Mouse (Mus musculus) spleen, adult 18-20 months (tissue): ENCODE measurements around the gene Depdc1b.

Experiments
- DNase-seq, 2 experiments: peaks; one replicate each; pipeline ENCODE4 v3.0.0; 2022; ENCODE audit warnings: mixed read lengths in 2 of 2

Depdc1b gene

GRCm38 (mm10) chr13:108317414-108317813 is 1.3 kb downstream of the Depdc1b start:
- DNase-seq: no peak

- DNase-seq: no peak
These were observed 2.9 kb downstream of the Depdc1b start for GRCm38 (mm10) chr13:108319028-108319427.

- DNase-seq: no peak
These were observed 4.1 kb downstream of the Depdc1b start for GRCm38 (mm10) chr13:108320216-108320615.

GRCm38 (mm10) chr13:108322466-108322865 is 6.3 kb downstream of the Depdc1b start:
- DNase-seq: no peak

- no peak for DNase-seq
These were observed 7.2 kb downstream of the Depdc1b start for GRCm38 (mm10) chr13:108323317-108323716.

- DNase-seq: no peak
These were observed 8.0 kb downstream of the Depdc1b start for GRCm38 (mm10) chr13:108323866-108324829.

GRCm38 (mm10) chr13:108325871-108326270 is 9.7 kb downstream of the Depdc1b start:
- DNase-seq: no peak

- no peak for DNase-seq
These were observed 10.2 kb downstream of the Depdc1b start for GRCm38 (mm10) chr13:108326351-108326750.

- DNase-seq: no peak
These were observed 10.9 kb downstream of the Depdc1b start for GRCm38 (mm10) chr13:108327047-108327446.

- DNase-seq: no peak
These were observed 12.5 kb downstream of the Depdc1b start for GRCm38 (mm10) chr13:108328406-108329180.

GRCm38 (mm10) chr13:108329693-108330092 is 13.6 kb downstream of the Depdc1b start:
- no peak for DNase-seq

GRCm38 (mm10) chr13:108335257-108336003 is 19.3 kb downstream of the Depdc1b start:
- DNase-seq: no peak

- no peak for DNase-seq
These were observed 20.1 kb downstream of the Depdc1b start for GRCm38 (mm10) chr13:108336192-108336591.

GRCm38 (mm10) chr13:108337340-108337739 is 21.2 kb downstream of the Depdc1b start:
- no peak for DNase-seq

GRCm38 (mm10) chr13:108338076-108338836 is 22.1 kb downstream of the Depdc1b start:
- no peak for DNase-seq

GRCm38 (mm10) chr13:108339907-108340596 is 23.9 kb downstream of the Depdc1b start:
- no peak for DNase-seq

- no peak for DNase-seq
These were observed 25.5 kb downstream of the Depdc1b start for GRCm38 (mm10) chr13:108341585-108341984.

GRCm38 (mm10) chr13:108345756-108346155 is 29.6 kb downstream of the Depdc1b start:
- no peak for DNase-seq

GRCm38 (mm10) chr13:108347016-108347415 is 30.9 kb downstream of the Depdc1b start:
- no peak for DNase-seq

GRCm38 (mm10) chr13:108349624-108350023 is 33.5 kb downstream of the Depdc1b start:
- DNase-seq: no peak

- DNase-seq: no peak
These were observed 37.6 kb downstream of the Depdc1b start for GRCm38 (mm10) chr13:108353781-108354180.
